Mouse (Mus musculus) ES-E14 (cell line): Measurements from ENCODE around the gene Gm5426.

Experiments
- CHD2 ChIP-seq: IDR thresholded peaks from 2 replicates; pipeline ENCODE4 v1.6.1; 2014; ENCODE audit warnings: mild to moderate bottlenecking, low read depth, low read length, inconsistent platforms
- HCFC1 ChIP-seq: IDR thresholded peaks from 2 replicates; pipeline ENCODE4 v1.6.1; 2012; ENCODE audit warnings: low read length, inconsistent platforms, borderline replicate concordance; ENCODE audit not compliant: insufficient read depth

DNA sequence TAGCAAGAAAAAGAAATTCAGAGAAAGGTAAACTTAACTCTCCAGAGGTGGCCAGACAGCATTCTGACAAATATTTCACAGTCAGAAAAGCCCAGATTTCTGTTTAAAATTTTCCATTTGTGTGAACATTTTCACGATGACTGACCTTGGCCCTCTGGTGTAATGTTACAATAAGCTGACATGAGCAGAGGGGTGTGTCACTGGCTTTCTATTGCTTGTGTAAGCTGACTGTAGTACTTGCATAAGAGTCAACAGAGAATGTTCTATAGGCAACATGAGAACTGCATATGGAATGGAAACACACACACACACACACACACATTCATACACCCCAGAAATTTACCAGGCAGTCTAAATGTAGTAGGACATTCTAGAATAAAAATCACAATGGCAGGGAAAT lies 28.6 kb upstream of the Gm5426 start:
- TF ChIP-seq HCFC1: no peak
- TF ChIP-seq CHD2: no peak
